Mouse (Mus musculus) E14TG2a.4 (cell line): ENCODE results near the gene Calm1.

ENCODE experiments used
- H3K27me3 ChIP-seq: 2 replicates; pipeline ENCODE4 v1.6.1; 2014; ENCODE audit warnings: low read length, control low read depth; ENCODE audit not compliant: insufficient read depth
- H3K36me3 ChIP-seq: 2 replicates; pipeline ENCODE4 v1.6.1; 2014; ENCODE audit warnings: low read length, control low read depth; ENCODE audit not compliant: insufficient read depth
- H3K4me1 ChIP-seq: replicated peaks from 2 replicates; pipeline ENCODE4 v1.6.1; 2014; ENCODE audit warnings: low read depth, low read length, control low read depth
- H3K4me3 ChIP-seq: replicated peaks from 2 replicates; pipeline ENCODE4 v1.5.1; 2014; ENCODE audit warnings: mild to moderate bottlenecking, low read length
- H3K9me3 ChIP-seq: 2 replicates; pipeline ENCODE4 v1.6.1; 2014; ENCODE audit warnings: low read length, control low read depth
- CTCF ChIP-seq: conservative IDR thresholded peaks from 2 replicates; pipeline ENCODE4 v1.5.1; 2014; ENCODE audit warnings: low read length
- NANOG ChIP-seq: IDR thresholded peaks from 2 replicates; pipeline ENCODE4 v1.6.1; 2014; ENCODE audit warnings: borderline replicate concordance, low read length, mixed read lengths
- POU5F1 ChIP-seq: IDR thresholded peaks from 2 replicates; pipeline ENCODE4 v1.6.1; 2014; ENCODE audit warnings: low read length, borderline replicate concordance

The Calm1 gene

GRCm38 (mm10) chr12:100239404-100239803 is 40.2 kb downstream of the Calm1 start:
- TF ChIP-seq NANOG (no peak), POU5F1 (no peak), CTCF (no peak)
- H3K27me3 ChIP-seq, result peaks cover 21% of the 10 kb centered on the region
- H3K9me3 ChIP-seq, result peaks cover 17% of the 10 kb centered on the region
- H3K36me3 ChIP-seq, result no peaks in the 10 kb centered on the region
- H3K4me1 ChIP-seq, result peaks cover 80% of the 10 kb centered on the region
- H3K4me3 ChIP-seq, result 0 out of 2 replicates have a peak overlapping the region, but pooled peaks have one; percentile 1

- 0 out of 2 replicates have a peak overlapping the region, but pooled peaks have one; percentile 1 for H3K4me3 ChIP-seq
- no peaks in the 10 kb centered on the region for H3K36me3 ChIP-seq
- peaks cover 17% of the 10 kb centered on the region for H3K9me3 ChIP-seq
- H3K27me3 ChIP-seq, result peaks cover 21% of the 10 kb centered on the region
- TF ChIP-seq POU5F1 (no peak), CTCF (no peak), NANOG (no peak)
- peaks cover 79% of the 10 kb centered on the region for H3K4me1 ChIP-seq
Measured at GRCm38 (mm10) chr12:100239807-100240206, 40.6 kb downstream of the Calm1 start.

GRCm38 (mm10) chr12:100241911-100242796 is 42.9 kb downstream of the Calm1 start:
- Histone ChIP-seq H3K36me3 (no peaks in the 10 kb centered on the region), H3K27me3 (peaks cover 21% of the 10 kb centered on the region), H3K4me1 (peaks cover 55% of the 10 kb centered on the region), H3K4me3 (peak overlapping the region; percentile 43), H3K9me3 (peaks cover 17% of the 10 kb centered on the region)
- TF ChIP-seq NANOG, result no peak
- TF ChIP-seq CTCF, result no peak
- no peak for TF ChIP-seq POU5F1

GRCm38 (mm10) chr12:100244580-100244979 is 45.3 kb downstream of the Calm1 start:
- TF ChIP-seq NANOG (no peak), CTCF (no peak), POU5F1 (no peak)

GRCm38 (mm10) chr12:100249170-100249569 is 49.9 kb downstream of the Calm1 start:
- no peak for TF ChIP-seq POU5F1
- TF ChIP-seq NANOG, result no peak
- TF ChIP-seq CTCF, result no peak
- no peaks in the 10 kb centered on the region for H3K36me3 ChIP-seq
- H3K4me3 ChIP-seq, result no peak overlapping the region
- H3K4me1 ChIP-seq, result peaks cover 8% of the 10 kb centered on the region
- peaks cover 3% of the 10 kb centered on the region; the same call in 1 of the 2 replicates for H3K27me3 ChIP-seq
- no peaks in the 10 kb centered on the region for H3K9me3 ChIP-seq

More at GRCm38 (mm10) chr12:100244580-100244979, 45.3 kb downstream of the Calm1 start:
- no peaks in the 10 kb centered on the region for H3K36me3 ChIP-seq
- H3K4me3 ChIP-seq, result no peak overlapping the region
- H3K4me1 ChIP-seq, result peaks cover 38% of the 10 kb centered on the region
- H3K9me3 ChIP-seq, result peaks cover 10% of the 10 kb centered on the region; the same call in 1 of the 2 replicates
- peaks cover 24% of the 10 kb centered on the region for H3K27me3 ChIP-seq

- TF ChIP-seq POU5F1, result no peak
- no peak for TF ChIP-seq CTCF
- TF ChIP-seq NANOG, result no peak
- Histone ChIP-seq H3K4me3 (no peak overlapping the region), H3K36me3 (no peaks in the 10 kb centered on the region), H3K4me1 (peaks cover 3% of the 10 kb centered on the region; the same call in 1 of the 2 replicates), H3K27me3 (peaks cover 4% of the 10 kb centered on the region; the same call in 1 of the 2 replicates), H3K9me3 (no peaks in the 10 kb centered on the region)
Measured at GRCm38 (mm10) chr12:100254471-100254870, 55.2 kb downstream of the Calm1 start.

GRCm38 (mm10) chr12:100255441-100255949 is 56.3 kb downstream of the Calm1 start:
- Histone ChIP-seq H3K27me3 (peaks cover 11% of the 10 kb centered on the region), H3K4me3 (no peak overlapping the region), H3K4me1 (peaks cover 3% of the 10 kb centered on the region; the same call in 1 of the 2 replicates), H3K36me3 (no peaks in the 10 kb centered on the region), H3K9me3 (no peaks in the 10 kb centered on the region)
- TF ChIP-seq NANOG, result no peak
- no peak for TF ChIP-seq POU5F1
- no peak for TF ChIP-seq CTCF

GRCm38 (mm10) chr12:100257779-100258178 is 58.5 kb downstream of the Calm1 start:
- TF ChIP-seq CTCF (no peak), NANOG (no peak), POU5F1 (no peak)

More at GRCm38 (mm10) chr12:100257779-100258178, 58.5 kb downstream of the Calm1 start:
- Histone ChIP-seq H3K4me3 (no peak overlapping the region), H3K4me1 (no peaks in the 10 kb centered on the region), H3K27me3 (peaks cover 19% of the 10 kb centered on the region), H3K36me3 (no peaks in the 10 kb centered on the region), H3K9me3 (no peaks in the 10 kb centered on the region)
